Mouse (Mus musculus) embryo, embryonic 9.5 days (tissue): ENCODE data around the gene 4931409K22Rik.

ENCODE experiments used
- DNase-seq: peaks from one replicate; pipeline ENCODE4 v3.0.0-alpha.2; 2017; ENCODE audit errors: extremely low spot score

Gene 4931409K22Rik

DNA sequence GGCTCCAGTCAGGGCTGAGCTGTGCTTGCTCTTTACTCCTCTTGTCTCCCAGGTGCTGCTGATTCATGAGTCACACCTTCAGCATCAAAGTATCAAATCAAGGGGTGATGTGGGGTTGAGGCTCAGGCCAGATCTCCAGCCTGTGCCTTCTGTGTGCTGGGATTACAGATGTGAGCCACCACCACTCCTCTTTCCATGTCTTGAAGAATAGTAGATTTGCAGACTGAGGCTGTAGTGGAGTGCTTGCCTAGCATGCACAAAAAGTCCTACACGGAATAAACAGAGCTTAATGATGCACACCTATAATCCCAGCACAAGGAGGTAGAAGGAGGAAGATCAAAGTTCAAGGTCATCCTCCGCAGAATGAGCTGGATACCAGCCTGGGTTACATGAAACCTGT, at the start of gene 4931409K22Rik:
4931409K22Rik (minus strand) TSS at position 101 of the 400 bp plus-strand sequence.
- no peak for DNase-seq

DNA sequence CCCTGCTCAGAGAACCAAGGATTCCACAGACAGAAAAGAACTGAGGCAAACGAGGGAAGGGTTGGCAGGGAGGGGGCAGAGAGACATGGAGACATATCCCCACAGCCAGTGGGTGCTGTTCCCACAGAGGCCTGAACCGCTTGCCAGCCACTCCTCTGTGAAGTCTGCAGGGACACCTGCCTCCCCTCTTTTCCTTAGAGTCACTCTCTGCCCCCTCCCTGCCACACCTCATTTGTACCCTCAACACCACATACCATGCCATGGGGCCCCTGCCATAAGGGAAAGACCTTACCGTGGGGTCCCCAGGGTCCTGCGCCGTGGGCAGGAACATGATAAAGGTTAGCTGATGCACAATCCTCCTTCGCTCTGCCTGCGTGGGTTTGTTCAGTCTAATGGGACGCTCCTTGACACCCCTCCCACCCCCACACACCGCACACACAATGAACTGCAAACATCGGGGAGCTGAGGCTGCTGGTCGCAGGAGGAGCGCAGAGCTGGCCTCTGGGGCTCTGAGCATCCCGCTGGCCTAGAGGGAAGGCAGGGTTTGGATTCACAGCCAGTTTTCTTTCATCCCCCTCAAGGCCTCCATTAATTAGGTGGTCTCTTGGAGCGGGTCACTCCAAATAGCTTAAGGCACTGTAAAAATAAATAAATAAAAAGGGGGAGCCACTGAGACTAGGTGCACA, 49.5 kb upstream of the 4931409K22Rik start:
- DNase-seq = peak; percentile 20

DNA sequence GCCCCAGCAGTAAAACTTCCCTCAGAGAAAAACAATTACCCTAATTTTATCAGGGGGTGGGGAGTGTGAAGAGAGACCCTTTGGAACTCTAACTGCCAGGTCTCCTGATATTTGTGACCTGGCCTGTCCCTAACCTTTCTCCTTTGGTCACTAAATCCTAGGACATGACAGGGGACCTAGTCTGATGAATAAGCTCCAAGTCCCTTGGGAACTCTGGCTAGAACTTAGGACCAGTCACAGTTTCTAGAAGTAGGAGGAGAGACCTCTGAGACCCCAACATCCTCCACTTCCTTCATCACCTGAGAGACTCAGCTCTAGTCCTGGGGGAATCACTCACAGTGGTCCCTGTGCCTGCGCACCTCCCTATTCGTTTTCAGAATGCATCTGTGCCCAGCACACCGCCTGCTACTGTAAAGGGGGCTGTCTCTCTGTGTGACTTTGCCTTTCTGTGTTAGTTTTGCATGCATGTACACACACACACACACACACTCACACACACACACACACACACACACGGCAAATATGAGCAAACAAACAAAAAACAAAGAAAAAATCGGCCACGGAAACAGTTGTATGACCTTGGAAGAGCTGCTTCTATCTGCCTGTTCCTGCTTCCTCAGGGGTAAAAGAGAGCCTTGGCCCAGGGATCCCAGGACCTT, 48.8 kb upstream of the 4931409K22Rik start:
- no peak for DNase-seq

GRCm38 (mm10) chr5:24604656-24605100, 48.1 kb upstream of the 4931409K22Rik start:
- peak; percentile 94 for DNase-seq

- no peak for DNase-seq
These were observed 47.6 kb upstream of the 4931409K22Rik start for GRCm38 (mm10) chr5:24604080-24604655.

- no peak for DNase-seq
These were observed 46.9 kb upstream of the 4931409K22Rik start for GRCm38 (mm10) chr5:24603431-24604010.

- peak; percentile 86 for DNase-seq
These were observed 46.2 kb upstream of the 4931409K22Rik start for GRCm38 (mm10) chr5:24602751-24603343.

- DNase-seq = peak; percentile 80
These were observed 45.5 kb upstream of the 4931409K22Rik start for GRCm38 (mm10) chr5:24601911-24602750.

DNA sequence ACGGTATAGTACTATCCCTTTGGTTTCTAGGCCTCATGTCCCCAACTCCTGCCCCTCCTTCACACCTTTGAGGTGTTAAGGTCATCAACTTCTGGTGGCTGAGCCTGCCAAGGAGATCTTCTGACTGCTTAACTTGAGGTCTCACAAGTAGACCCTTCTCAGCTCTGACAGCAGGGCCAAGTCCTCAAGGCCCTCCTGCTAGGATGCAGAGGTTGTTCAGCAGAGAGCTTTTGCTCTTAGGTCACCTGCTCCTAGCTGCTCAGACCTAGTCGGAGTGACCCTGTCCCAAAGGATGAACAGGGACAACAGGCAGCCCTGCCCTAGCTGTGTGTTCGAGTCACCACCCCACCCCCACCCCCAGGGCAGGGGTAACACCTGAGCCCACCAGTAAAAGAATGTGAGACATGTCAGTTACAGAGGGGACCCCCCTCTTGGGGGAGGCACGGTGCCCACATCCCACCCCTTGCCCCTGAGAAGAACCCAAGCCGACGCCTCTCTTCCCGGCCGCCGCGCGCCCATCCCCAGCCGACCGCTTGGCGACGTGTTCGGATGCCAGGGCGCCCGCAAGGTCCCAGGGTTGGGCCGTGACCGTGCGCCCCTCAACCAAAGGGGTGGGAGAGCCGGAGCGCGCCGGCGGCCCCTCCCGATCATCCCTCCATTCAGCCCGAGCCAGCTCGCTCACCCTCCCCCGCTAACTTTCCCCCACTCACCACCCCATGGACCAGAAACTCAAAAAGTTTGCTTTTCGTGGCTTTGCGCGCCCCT, 44.6 kb upstream of the 4931409K22Rik start:
- DNase-seq = peak; percentile 25

GRCm38 (mm10) chr5:24600236-24600635, 43.6 kb upstream of the 4931409K22Rik start:
- DNase-seq = no peak

DNA sequence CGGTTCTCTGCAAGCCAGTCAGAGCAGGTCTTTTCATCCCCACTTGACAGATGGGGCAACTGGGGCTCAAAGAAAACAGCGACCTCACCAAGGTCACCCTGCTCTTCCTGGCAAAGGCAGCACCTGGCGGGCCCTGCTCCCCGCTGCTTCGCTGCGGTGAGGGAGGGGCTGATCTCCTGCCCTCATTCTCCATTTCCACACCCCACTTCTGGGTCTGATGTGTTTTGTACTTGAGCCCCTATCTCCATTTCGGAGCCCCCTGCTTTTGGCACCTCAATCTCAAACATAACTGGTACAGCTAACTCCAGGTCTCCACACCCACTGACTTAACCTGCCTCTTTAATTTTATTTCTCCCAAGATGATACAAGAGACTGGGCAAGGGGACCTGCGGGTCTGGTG, 42.5 kb upstream of the 4931409K22Rik start:
- DNase-seq = no peak

- peak; percentile 80 for DNase-seq
These were observed 42.0 kb upstream of the 4931409K22Rik start for GRCm38 (mm10) chr5:24598570-24599006.

DNA sequence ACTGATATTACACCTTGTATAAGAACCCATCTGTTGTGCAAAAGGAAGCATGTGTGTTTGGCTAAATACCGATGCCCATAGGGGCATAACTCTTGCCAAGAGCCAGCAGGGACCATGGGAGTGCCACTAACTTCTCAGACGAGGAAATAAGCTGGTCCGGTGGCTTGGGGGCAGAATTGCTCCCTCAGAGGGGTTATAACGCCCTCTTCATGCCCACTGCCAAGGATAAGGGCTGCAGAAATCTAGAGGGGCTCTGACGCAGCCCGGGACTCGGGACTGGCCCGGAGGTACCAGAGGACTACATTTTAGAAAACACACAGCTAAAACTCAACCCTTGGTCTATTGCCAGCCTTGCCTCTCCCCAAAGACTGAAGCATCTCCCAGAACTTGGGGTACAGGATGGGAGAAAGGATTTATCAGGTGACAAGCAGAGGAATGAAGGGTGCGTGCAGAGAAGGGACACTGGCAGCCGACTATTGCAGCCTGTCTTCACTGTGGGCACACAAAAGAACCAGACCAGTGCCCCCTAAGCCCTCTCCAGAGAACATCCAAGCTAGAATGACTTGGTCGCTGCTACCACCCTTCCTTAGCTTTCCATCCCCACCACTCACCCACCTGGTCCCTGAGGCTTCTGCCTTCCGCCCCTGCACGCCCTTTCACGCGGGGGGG, 41.4 kb upstream of the 4931409K22Rik start:
- no peak for DNase-seq

- DNase-seq = peak; percentile 83
These were observed 40.7 kb upstream of the 4931409K22Rik start for GRCm38 (mm10) chr5:24597221-24597728.

- peak; percentile 34 for DNase-seq
These were observed 40.0 kb upstream of the 4931409K22Rik start for GRCm38 (mm10) chr5:24596519-24597171.

GRCm38 (mm10) chr5:24595786-24596380, 39.3 kb upstream of the 4931409K22Rik start:
- no peak for DNase-seq

- DNase-seq = no peak
These were observed 38.7 kb upstream of the 4931409K22Rik start for GRCm38 (mm10) chr5:24595261-24595660.

GRCm38 (mm10) chr5:24594346-24594745, 37.7 kb upstream of the 4931409K22Rik start:
- no peak for DNase-seq

DNA sequence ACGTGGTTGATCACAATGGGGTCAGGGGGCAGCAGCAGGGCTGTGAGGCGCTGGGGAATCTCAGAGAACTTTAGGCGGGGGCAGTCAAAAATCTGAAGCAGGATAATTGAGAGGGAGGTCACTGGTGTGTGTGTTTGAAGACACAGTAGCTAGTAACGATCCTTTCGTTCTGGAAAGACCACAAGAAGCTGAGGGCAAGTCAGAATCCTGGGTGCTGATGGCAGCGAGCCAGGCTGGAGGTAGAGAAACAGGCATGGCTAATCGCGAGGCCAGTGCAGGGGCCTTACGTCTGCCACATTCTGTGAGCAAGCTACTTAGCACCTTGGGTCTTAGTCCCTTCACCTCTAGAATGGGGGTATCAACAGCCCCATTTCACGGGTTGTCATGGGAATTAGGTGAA, 37.3 kb upstream of the 4931409K22Rik start:
- no peak for DNase-seq
